Mouse (Mus musculus) adrenal gland, postnatal 14 days (tissue): Measurements from ENCODE around the gene Gjc1. TPM values are rescaled to one million over a fixed set of nuclear protein-coding genes. Genes with fewer than 3 reads are reported as not detected.
A peak's percentile ranks its signal among the peaks of the same experiment; 100 is the strongest.

Experiments
- DNase-seq: peaks from one replicate; pipeline ENCODE4 v3.0.0; 2021; ENCODE audit warnings: mixed read lengths
- total RNA-seq: library from RNA; stranded (reverse); gene quantifications from 2 replicates; pipeline ENCODE4 v1.2.3, GENCODE M21; 2021

Gene Gjc1
- total RNA-seq, 1 experiment from 2014 or later = 22.5 TPM

- DNase-seq = peak; percentile 70
Measured at GRCm38 (mm10) chr11:102818121-102819020, 1.1 kb downstream of the Gjc1 start.

DNA sequence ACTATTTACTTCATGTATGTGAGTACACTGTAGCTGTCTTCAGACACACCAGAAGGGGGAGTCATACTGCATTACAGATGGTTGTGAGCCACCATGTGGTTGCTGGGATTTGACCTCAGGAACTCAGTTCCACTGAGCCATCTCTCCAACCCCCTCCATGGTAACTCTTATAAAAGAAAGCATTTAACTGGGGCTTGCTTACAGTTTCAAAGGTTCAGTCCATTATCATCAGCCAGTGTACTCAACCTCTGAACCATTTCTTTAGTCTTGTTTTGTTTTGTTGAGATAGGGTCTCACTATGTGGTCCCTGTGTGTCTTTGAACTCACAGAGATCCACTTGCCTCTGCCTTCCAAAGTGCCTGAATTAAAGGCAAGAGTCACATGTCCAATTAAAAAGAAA, 4.6 kb downstream of the Gjc1 start:
- DNase-seq = no peak

DNA sequence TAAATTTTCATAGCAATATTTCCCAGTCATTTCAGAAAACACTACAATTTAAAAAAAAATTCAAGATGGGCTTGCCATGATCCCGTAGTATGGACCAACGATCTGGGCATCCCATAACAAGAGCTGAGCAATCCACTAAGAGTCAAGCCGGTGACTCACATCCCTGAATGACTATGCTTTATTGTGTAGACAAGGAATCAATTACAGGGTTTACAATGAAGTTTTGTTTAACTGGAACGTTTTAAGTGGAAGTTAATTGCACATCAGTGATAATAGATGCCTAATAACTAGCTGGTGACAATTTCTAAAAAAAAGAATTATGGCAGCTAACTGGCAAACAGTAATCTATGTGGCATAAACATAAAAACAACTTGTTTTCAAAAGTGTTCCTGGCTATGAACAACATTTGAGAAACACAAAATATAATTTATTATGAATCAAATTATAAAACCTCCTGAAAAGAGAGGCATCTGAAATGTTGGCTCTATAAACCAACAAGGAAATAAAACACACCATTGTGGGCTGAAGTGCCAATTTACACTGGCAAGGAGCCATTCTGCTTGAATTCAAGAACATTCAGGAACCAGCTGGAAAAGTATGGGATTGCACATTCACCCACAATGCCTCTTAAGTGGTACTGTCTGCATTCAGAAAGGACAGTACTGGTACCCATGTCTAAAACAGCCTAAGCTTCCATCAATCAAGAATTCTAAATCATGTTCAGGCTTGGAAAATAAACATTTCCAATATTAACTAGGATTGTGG, 8.6 kb downstream of the Gjc1 start:
- no peak for DNase-seq

DNA sequence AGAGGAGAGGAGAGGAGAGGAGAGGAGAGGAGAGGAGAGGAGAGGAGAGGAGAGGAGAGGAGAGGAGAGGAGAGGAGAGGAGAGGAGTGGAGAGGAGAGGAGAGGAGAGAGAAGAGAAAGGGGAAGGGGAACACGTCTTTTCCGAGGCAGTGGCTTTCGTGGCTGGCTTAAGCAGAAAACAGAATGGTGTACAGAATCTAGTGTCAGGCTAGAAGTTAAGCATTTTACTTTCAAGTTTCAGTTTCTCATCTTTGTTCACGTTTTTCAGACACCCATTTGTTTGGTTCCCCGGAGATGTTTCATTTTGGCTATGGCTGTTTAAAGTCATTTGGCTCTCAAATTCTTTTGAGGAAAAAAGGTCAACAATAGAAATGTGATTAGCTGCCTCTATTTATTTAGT, 11.3 kb downstream of the Gjc1 start:
- DNase-seq = no peak

DNA sequence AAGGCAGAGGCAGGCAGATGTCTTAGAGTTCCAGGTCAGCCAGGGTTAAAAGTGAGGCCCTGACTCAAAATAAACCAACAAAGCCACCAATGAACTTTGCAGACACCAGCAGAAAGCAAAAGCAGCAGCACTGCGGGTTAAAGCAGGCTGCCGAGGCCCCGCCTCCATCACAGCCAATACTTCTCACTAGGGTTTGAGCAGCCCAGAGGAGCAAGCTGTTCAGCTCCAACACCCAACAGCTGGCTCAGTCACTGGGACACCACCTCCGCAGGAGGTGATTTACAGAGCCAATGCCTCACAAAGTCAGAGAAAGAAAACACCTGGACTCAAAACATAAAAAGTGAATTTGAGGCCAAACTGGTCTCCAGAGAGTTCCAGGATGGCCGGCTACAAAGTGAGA, 16.0 kb downstream of the Gjc1 start:
- no peak for DNase-seq

DNA sequence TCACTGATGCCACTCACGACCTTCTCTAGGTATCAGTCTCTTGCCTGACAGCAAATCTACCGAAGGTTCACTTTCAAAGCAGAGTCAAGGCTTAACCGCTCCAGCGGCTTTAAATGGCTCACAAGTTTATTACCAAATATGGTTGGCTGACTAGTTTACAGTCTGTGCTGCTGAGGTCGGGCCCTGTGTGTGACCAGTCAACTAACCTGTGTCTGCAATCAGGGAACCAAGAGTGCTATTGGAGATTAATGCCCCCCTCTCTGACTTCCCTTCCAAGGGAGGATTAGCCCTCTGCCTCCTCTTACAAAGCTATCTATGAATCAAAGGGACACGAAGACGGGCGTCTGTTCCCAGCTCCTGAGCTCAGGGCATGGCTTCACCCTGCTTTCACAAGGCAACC, 25.3 kb downstream of the Gjc1 start:
- DNase-seq = no peak

- DNase-seq = peak; percentile 48
Measured at GRCm38 (mm10) chr11:102791682-102792445, 27.6 kb downstream of the Gjc1 start.

DNA sequence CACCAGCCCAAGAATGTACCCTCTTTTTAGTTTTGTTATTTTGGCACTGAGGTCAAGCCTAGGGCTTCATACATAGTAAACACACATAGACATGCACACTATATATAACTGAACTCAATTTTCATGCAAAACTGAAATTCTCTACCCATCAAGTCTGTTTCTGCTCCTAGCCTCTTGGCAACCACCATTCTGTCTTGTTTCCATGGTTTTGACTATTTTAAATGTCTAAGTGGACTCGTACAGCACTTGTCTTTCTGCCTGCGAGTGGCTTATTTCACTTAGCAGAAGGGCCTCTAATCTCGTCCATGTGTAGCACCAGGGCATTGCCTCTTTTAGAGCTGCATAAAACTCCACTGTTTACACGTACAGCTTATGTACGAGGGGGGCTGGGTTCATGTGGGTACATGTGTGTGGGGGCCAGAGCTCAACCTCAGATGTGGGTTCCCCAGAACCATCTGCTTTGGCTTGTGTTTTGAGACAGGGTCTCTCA, 31.8 kb downstream of the Gjc1 start:
- no peak for DNase-seq

GRCm38 (mm10) chr11:102783443-102783842, 36.1 kb downstream of the Gjc1 start:
- DNase-seq = no peak

DNA sequence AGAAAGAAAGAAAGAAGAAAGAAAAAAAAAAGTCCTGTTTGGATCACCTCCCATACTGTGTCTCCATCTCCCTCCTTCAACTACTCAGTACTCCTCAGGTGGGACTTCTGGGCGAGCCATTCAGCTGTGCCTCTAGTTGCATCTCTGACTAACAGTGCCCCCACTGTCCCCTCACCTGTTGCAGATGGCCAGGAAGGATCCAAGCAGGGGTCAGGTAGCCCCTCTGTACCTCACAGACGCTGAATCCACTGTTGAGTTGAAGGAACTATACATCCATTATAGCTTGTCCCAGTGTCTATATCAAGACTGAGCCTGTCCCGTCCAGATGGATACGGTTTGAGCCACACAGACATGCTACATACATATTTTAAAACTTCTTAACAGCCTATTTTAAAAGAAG, 38.0 kb downstream of the Gjc1 start:
- DNase-seq = no peak

DNA sequence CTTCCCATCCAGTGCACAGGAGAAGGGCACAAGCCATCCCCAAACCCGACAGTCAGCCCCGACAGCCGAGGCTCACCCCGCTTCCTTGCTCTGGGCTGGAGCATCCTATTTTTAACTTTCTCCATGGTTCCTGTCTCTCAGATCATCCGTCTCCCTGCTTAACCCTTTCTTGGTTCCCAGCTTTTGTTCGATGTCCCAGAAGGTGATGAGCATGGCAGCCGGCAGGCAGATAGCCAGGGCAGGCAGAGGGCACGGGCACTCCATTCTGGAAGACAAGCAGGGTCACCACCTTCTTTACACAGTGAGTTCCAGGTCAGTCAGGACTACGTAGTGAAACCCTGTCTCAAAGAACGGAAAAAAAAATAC, 38.5 kb downstream of the Gjc1 start:
- DNase-seq = no peak

GRCm38 (mm10) chr11:102780271-102780985, 39.1 kb downstream of the Gjc1 start:
- no peak for DNase-seq

DNA sequence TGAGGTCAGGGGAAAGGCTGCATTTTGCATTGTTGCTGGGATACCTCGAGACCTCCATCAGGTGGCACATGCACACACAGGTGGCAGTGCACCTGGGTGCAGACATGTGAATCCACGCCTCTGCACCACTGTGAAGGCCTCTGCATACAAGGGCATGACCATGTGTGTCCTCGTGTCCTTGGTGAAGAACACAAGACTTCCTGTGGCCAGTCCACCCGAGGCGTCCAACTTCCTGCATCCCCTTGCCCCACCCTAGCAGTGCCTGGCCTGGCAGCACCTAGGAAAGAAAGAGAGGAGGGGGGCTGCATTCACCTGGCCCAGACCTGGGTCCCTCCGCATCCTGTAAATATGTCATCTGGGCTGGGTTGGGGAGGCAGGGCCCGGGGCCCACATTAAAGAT, 39.7 kb downstream of the Gjc1 start:
- DNase-seq = no peak

- DNase-seq = no peak
Measured at GRCm38 (mm10) chr11:102779081-102779638, 40.3 kb downstream of the Gjc1 start.

- DNase-seq = no peak
Measured at GRCm38 (mm10) chr11:102778597-102778996, 40.9 kb downstream of the Gjc1 start.

DNA sequence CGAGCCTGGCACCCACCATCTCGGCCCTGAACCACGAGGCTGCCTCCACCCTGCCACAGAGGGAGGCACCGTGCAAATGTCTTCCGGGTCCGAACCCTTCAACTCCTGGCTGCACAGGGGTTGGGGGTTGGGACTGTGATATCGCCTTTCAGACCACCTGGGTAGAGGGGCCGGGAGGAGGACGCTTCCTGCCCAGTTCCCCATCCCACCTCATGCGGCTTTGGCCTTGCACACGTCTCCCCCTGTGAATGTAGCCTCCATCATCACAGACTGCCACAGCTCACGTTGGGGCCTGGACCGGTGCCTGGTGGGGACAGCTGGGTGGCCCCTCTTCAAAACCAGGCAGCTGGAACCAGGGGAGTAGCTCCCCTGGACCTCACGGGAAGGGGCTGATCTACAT, 41.3 kb downstream of the Gjc1 start:
- no peak for DNase-seq

GRCm38 (mm10) chr11:102777598-102777997, 41.9 kb downstream of the Gjc1 start:
- peak; percentile 91 for DNase-seq

DNA sequence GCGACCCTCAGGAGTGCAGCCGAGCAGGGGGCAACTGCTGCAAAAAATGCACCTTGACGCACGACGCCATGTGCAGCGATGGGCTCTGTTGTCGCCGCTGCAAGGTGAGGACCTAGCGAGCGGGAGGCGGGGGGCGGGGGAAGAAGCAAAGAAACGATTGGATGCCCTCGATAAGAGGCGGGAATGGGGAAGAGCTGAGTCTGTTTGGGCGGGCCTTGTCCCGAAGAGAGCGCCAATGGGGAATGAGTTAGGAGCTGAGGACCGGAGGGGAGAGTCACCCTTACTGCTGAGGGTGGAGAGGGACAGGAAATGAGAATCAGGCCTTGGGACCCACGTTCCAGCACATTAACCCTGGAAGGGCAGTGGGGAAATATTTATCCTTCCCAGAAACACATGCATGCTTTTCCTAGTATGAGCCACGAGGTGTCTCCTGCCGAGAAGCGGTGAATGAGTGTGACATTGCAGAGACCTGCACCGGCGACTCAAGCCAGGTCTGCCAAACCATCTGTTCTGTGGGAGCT, 44.8 kb downstream of the Gjc1 start:
- DNase-seq = peak; percentile 92

DNA sequence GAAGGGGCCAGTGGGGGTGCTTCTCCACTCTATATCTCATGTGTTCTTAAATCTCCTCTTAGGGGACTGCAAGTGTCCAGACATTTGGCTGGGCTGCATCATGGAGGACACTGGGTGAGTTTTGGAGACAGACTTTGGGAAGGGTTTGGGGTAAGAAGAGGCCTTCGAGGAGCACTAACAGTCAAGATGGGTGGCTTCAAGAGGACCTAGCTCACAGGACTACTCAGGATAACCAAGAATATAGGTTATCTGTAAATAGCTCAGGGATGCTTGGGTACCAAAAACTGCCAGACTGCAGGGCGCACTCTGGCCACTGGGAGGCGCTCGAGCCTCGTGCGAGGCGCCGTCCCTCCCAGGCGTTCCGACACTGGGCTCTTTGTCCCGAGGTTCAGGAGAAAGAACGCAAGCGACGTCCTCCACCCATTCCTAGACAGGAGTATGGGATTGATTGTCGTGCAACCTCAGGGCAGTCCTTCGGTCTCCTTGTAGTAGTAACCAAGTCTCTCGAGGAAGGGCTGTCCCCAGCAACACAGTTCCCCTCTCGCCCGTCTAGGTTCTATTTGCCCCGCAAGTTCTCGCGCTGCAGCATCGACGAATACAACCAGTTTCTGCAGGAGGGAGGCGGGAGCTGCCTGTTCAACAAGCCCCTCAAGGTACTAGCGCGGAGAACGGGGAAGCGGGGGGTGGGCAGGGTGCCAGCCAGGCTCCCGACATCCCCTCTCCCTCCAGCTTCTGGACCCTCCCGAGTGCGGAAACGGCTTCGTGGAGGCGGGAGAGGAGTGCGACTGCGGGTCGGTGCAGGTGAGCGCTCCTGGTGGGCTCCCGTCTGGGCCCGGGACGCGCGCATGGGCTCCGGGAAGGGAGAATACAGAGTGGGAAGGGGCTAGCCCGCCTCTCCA, 45.5 kb downstream of the Gjc1 start:
- peak; percentile 90 for DNase-seq
